Mouse (Mus musculus) MEL (cell line): ENCODE measurements at regions not wholly inside any gene's neighbourhood (a gene's known extent, or its start where the extent isn't known, plus 50 kb on each side); places are given as distances from the start of the nearest gene placed in this dataset.

ENCODE experiments used
- DNase-seq: peaks from one replicate; pipeline ENCODE4 v3.0.0; 2011; ENCODE audit warnings: low read depth, low spot score
- H3K27ac ChIP-seq: 2 replicates; pipeline ENCODE4 v1.5.1; 2012; ENCODE audit warnings: low read depth, mild to moderate bottlenecking, control low read depth, low read length, moderate library complexity; ENCODE audit not compliant: control insufficient read depth
- H3K27me3 ChIP-seq, 2 experiments: fragments of 150-350 bp in 1 of 2; sonication (generic) in 1 of 2; 2 replicates each; pipeline ENCODE4 v1.6.1; 2012; ENCODE audit warnings: low read length in 2 of 2, mild to moderate bottlenecking in 2 of 2, improper control_type of control experiment in 1 of 2, moderate library complexity in 1 of 2; ENCODE audit not compliant: insufficient read depth in 2 of 2, control insufficient read depth in 1 of 2
- H3K36me3 ChIP-seq, 2 experiments: 2 replicates each; pipeline ENCODE4 v1.6.1; 2012 to 2014; ENCODE audit warnings: low read length in 2 of 2, improper control_type of control experiment in 1 of 2, inconsistent platforms in 1 of 2, mild to moderate bottlenecking in 1 of 2; ENCODE audit not compliant: insufficient read depth in 2 of 2, control insufficient read depth in 1 of 2
- H3K4me1 ChIP-seq, 2 experiments: fragments of 150-350 bp in 1 of 2; sonication (generic) in 1 of 2; 2 replicates each; pipeline ENCODE4 v1.6.1; 2012; ENCODE audit warnings: low read length in 2 of 2, improper control_type of control experiment in 1 of 2, mild to moderate bottlenecking in 1 of 2; ENCODE audit not compliant: insufficient read depth in 2 of 2, control insufficient read depth in 1 of 2
- H3K4me3 ChIP-seq, 2 experiments: fragments of 150-350 bp in 1 of 2; sonication (generic) in 1 of 2; 2 replicates each; pipeline ENCODE4 v1.5.1; 2012; ENCODE audit warnings: low read depth in 2 of 2, low read length in 2 of 2, mild to moderate bottlenecking in 2 of 2, moderate library complexity in 2 of 2, control low read depth in 1 of 2, improper control_type of control experiment in 1 of 2; ENCODE audit not compliant: control insufficient read depth in 1 of 2, insufficient read depth in 1 of 2
- H3K79me2 ChIP-seq: 2 replicates; pipeline ENCODE4 v1.6.1; 2012; ENCODE audit warnings: mild to moderate bottlenecking, low read length, moderate library complexity; ENCODE audit not compliant: control insufficient read depth, poor library complexity, insufficient read depth
- H3K9ac ChIP-seq: 2 replicates; pipeline ENCODE4 v1.6.1; 2012; ENCODE audit warnings: low read depth, mild to moderate bottlenecking, control low read depth, low read length, moderate library complexity; ENCODE audit not compliant: control insufficient read depth, poor library complexity, severe bottlenecking
- H3K9me3 ChIP-seq: fragments of 150-350 bp; sonication (generic); replicated peaks from 2 replicates; pipeline ENCODE4 v1.6.1; 2012; ENCODE audit warnings: mild to moderate bottlenecking, low read length, improper control_type of control experiment, moderate library complexity; ENCODE audit not compliant: insufficient read depth
- CHD1 ChIP-seq: IDR thresholded peaks from 2 replicates; pipeline ENCODE4 v1.6.1; 2012; ENCODE audit warnings: low read depth, mild to moderate bottlenecking, inconsistent platforms, low read length, improper control_type of control experiment
- CHD2 ChIP-seq: IDR thresholded peaks from 2 replicates; pipeline ENCODE4 v1.6.1; 2011; ENCODE audit warnings: low read length, improper control_type of control experiment
- E2F4 ChIP-seq: IDR thresholded peaks from 2 replicates; pipeline ENCODE4 v1.6.1; 2011; ENCODE audit warnings: low read depth, low read length, improper control_type of control experiment, borderline replicate concordance
- ETS1 ChIP-seq: IDR thresholded peaks from 2 replicates; pipeline ENCODE4 v1.6.1; 2012; ENCODE audit warnings: low read depth, mild to moderate bottlenecking, inconsistent platforms, low read length, improper control_type of control experiment, moderate library complexity
- GABPA ChIP-seq: IDR thresholded peaks from 2 replicates; pipeline ENCODE4 v1.6.1; 2012; ENCODE audit warnings: low read depth, mild to moderate bottlenecking, inconsistent platforms, low read length, improper control_type of control experiment, moderate library complexity
- KAT2A ChIP-seq: conservative IDR thresholded peaks from 2 replicates; pipeline ENCODE4 v1.6.1; 2012; ENCODE audit warnings: low read depth, low read length, improper control_type of control experiment, inconsistent platforms
- MAFK ChIP-seq: IDR thresholded peaks from 2 replicates; pipeline ENCODE4 v1.6.1; 2011; ENCODE audit warnings: low read depth, mild to moderate bottlenecking, low read length, improper control_type of control experiment, borderline replicate concordance
- MAX ChIP-seq: IDR thresholded peaks from 2 replicates; pipeline ENCODE4 v1.6.1; 2011; ENCODE audit warnings: low read length, improper control_type of control experiment
- MAZ ChIP-seq: IDR thresholded peaks from 2 replicates; pipeline ENCODE4 v1.6.1; 2012; ENCODE audit warnings: low read depth, mild to moderate bottlenecking, inconsistent platforms, low read length, improper control_type of control experiment
- MEF2A ChIP-seq: IDR thresholded peaks from 2 replicates; pipeline ENCODE4 v1.6.1; 2014; ENCODE audit warnings: low read depth, mild to moderate bottlenecking, inconsistent platforms, low read length, improper control_type of control experiment; ENCODE audit not compliant: poor library complexity, insufficient replicate concordance, severe bottlenecking; ENCODE audit errors: extremely low read depth
- MYC ChIP-seq: IDR thresholded peaks from 2 replicates; pipeline ENCODE4 v1.6.1; 2011; ENCODE audit warnings: low read depth, mild to moderate bottlenecking, low read length, improper control_type of control experiment, moderate library complexity
- NRF1 ChIP-seq: IDR thresholded peaks from 2 replicates; pipeline ENCODE4 v1.6.1; 2014; ENCODE audit warnings: low read depth, mild to moderate bottlenecking, inconsistent platforms, low read length, improper control_type of control experiment, moderate library complexity; ENCODE audit not compliant: poor library complexity, insufficient read depth, severe bottlenecking
- POLR2AphosphoS2 ChIP-seq: IDR thresholded peaks from 2 replicates; pipeline ENCODE4 v1.6.1; 2011; ENCODE audit warnings: low read length, improper control_type of control experiment
- POLR2AphosphoS5 ChIP-seq: IDR thresholded peaks from 2 replicates; pipeline ENCODE4 v1.6.1; 2012; ENCODE audit warnings: low read depth, borderline replicate concordance, mild to moderate bottlenecking, inconsistent platforms, low read length, moderate library complexity, mixed read lengths
- RCOR1 ChIP-seq: IDR thresholded peaks from 2 replicates; pipeline ENCODE4 v1.6.1; 2012; ENCODE audit warnings: low read depth, mild to moderate bottlenecking, inconsistent platforms, low read length, improper control_type of control experiment
- SIN3A ChIP-seq: IDR thresholded peaks from 2 replicates; pipeline ENCODE4 v1.6.1; 2012; ENCODE audit warnings: low read length, improper control_type of control experiment, inconsistent platforms
- SMC3 ChIP-seq: IDR thresholded peaks from 2 replicates; pipeline ENCODE4 v1.6.1; 2011; ENCODE audit warnings: low read depth, low read length, improper control_type of control experiment
- TCF12 ChIP-seq: IDR thresholded peaks from 2 replicates; pipeline ENCODE4 v1.6.1; 2014; ENCODE audit warnings: low read depth, mild to moderate bottlenecking, inconsistent platforms, low read length, improper control_type of control experiment, moderate library complexity
- UBTF ChIP-seq: IDR thresholded peaks from 2 replicates; pipeline ENCODE4 v1.6.1; 2012; ENCODE audit warnings: low read depth, mild to moderate bottlenecking, inconsistent platforms, low read length, improper control_type of control experiment, moderate library complexity, borderline replicate concordance; ENCODE audit not compliant: insufficient read depth
- ZKSCAN1 ChIP-seq: IDR thresholded peaks from 2 replicates; pipeline ENCODE4 v1.6.1; 2012; ENCODE audit warnings: low read depth, mild to moderate bottlenecking, inconsistent platforms, low read length, improper control_type of control experiment, moderate library complexity
- ZMIZ1 ChIP-seq: IDR thresholded peaks from 2 replicates; pipeline ENCODE4 v1.6.1; 2012; ENCODE audit warnings: low read depth, mild to moderate bottlenecking, inconsistent platforms, low read length, improper control_type of control experiment, moderate library complexity
- ZNF384 ChIP-seq: IDR thresholded peaks from 2 replicates; pipeline ENCODE4 v1.6.1; 2012; ENCODE audit warnings: low read depth, mild to moderate bottlenecking, inconsistent platforms, low read length, improper control_type of control experiment

GRCm38 (mm10) chr16:87022041-87022440 lies 331.9 kb upstream of the N6amt1 start:
- no peaks in the 10 kb centered on the region for H3K36me3 ChIP-seq
- TF ChIP-seq GABPA (no peak), SMC3 (no peak), CHD2 (no peak), MYC (no peak), CHD1 (no peak), E2F4 (no peak), SIN3A (no peak)
- DNase-seq, result no peak
- H3K9ac ChIP-seq, result no peak overlapping the region
- H3K27ac ChIP-seq, result no peak overlapping the region
- no peaks in the 10 kb centered on the region for H3K4me1 ChIP-seq
- no peak overlapping the region for H3K4me3 ChIP-seq
- H3K79me2 ChIP-seq, result no peaks in the 10 kb centered on the region
- no peaks in the 10 kb centered on the region for H3K9me3 ChIP-seq
- no peaks in the 10 kb centered on the region for H3K27me3 ChIP-seq

- Histone ChIP-seq H3K9me3 (no peaks in the 10 kb centered on the region), H3K79me2 (no peaks in the 10 kb centered on the region), H3K27ac (no peak overlapping the region), H3K27me3 (no peaks in the 10 kb centered on the region), H3K9ac (no peak overlapping the region), H3K4me1 (no peaks in the 10 kb centered on the region), H3K36me3 (no peaks in the 10 kb centered on the region), H3K4me3 (no peak overlapping the region)
- TF ChIP-seq TCF12, result no peak
- TF ChIP-seq MAZ, result no peak
- no peak for TF ChIP-seq NRF1
- no peak for TF ChIP-seq ZMIZ1
- TF ChIP-seq POLR2AphosphoS2, result no peak
- no peak for TF ChIP-seq MAFK
- TF ChIP-seq ZKSCAN1, result no peak
- no peak for TF ChIP-seq E2F4
- TF ChIP-seq RCOR1, result no peak
- no peak for TF ChIP-seq MAX
- no peak for TF ChIP-seq KAT2A
- no peak for TF ChIP-seq POLR2AphosphoS5
- no peak for TF ChIP-seq ZNF384
- no peak for TF ChIP-seq ETS1
- TF ChIP-seq SMC3, result no peak
- TF ChIP-seq UBTF, result no peak
- TF ChIP-seq GABPA, result no peak
- TF ChIP-seq SIN3A, result no peak
- TF ChIP-seq CHD2, result no peak
- TF ChIP-seq MEF2A, result no peak
- DNase-seq, result no peak
These were observed 336.8 kb upstream of the N6amt1 start for GRCm38 (mm10) chr16:87017107-87017670.
